Mouse (Mus musculus) CH12.LX (cell line): Measurements from ENCODE around the gene Nrf1. TPM values are rescaled to one million over a fixed set of nuclear protein-coding genes. Genes with fewer than 3 reads are reported as not detected.

Experiments used
- DNase-seq: peaks from one replicate; pipeline ENCODE4 v3.0.0-alpha.2; 2013; ENCODE audit errors: extremely low read depth
- H3K27ac ChIP-seq: 2 replicates; pipeline ENCODE4 v1.5.1; 2012; ENCODE audit warnings: low read depth, mild to moderate bottlenecking, control low read depth, moderate library complexity; ENCODE audit not compliant: insufficient read depth
- H3K27me3 ChIP-seq: replicated peaks from 2 replicates; pipeline ENCODE3; 2012; ENCODE audit warnings: inconsistent platforms
- H3K36me3 ChIP-seq, 2 experiments: replicated peaks in 1 of 2; 2 replicates each; pipeline versions ENCODE3 to v1.6.1; 2012; ENCODE audit warnings: inconsistent platforms in 1 of 2, low read length in 1 of 2, mild to moderate bottlenecking in 1 of 2, mixed read lengths in 1 of 2, moderate library complexity in 1 of 2; ENCODE audit not compliant: control insufficient read depth in 1 of 2, insufficient read depth in 1 of 2
- H3K4me1 ChIP-seq, 2 experiments: 2 replicates each; pipeline ENCODE4 v1.6.1; 2012; ENCODE audit warnings: inconsistent platforms in 1 of 2, moderate library complexity in 1 of 2; ENCODE audit not compliant: insufficient read depth in 2 of 2, control insufficient read depth in 1 of 2
- H3K4me2 ChIP-seq: 2 replicates; pipeline ENCODE4 v1.6.1; 2012; ENCODE audit warnings: low read depth, mild to moderate bottlenecking, control low read depth; ENCODE audit not compliant: poor library complexity, insufficient read depth, severe bottlenecking
- H3K4me3 ChIP-seq, 3 experiments: fragments of 150-350 bp in 1 of 3; sonication (generic) in 1 of 3; replicated peaks in 1 of 3; 2 replicates each; pipeline versions ENCODE3 to v1.5.1; 2011 to 2012; ENCODE audit warnings: low read depth in 2 of 3, low read length in 2 of 3, mild to moderate bottlenecking in 2 of 3, moderate library complexity in 2 of 3, control low read depth in 1 of 3, improper control_type of control experiment in 1 of 3, inconsistent platforms in 1 of 3, mixed read lengths in 1 of 3; ENCODE audit not compliant: poor library complexity in 1 of 3
- H3K79me2 ChIP-seq: replicated peaks from 2 replicates; pipeline ENCODE4 v1.6.1; 2012; ENCODE audit warnings: mild to moderate bottlenecking, moderate library complexity; ENCODE audit not compliant: control insufficient read depth, poor library complexity, insufficient read depth, severe bottlenecking; ENCODE audit errors: extremely low read depth
- H3K9ac ChIP-seq: 2 replicates; pipeline ENCODE4 v1.6.1; 2012; ENCODE audit warnings: low read depth, mild to moderate bottlenecking, control low read depth, moderate library complexity; ENCODE audit not compliant: insufficient read depth
- H3K9me3 ChIP-seq: replicated peaks from 2 replicates; pipeline ENCODE3; 2012; ENCODE audit warnings: low read length, inconsistent platforms, mixed read lengths
- BHLHE40 ChIP-seq: IDR thresholded peaks from 2 replicates; pipeline ENCODE4 v1.6.1; 2011; ENCODE audit warnings: mild to moderate bottlenecking, low read depth, low read length, improper control_type of control experiment
- CHD1 ChIP-seq: IDR thresholded peaks from 2 replicates; pipeline ENCODE4 v1.6.1; 2012; ENCODE audit warnings: low read depth, low read length, improper control_type of control experiment, inconsistent platforms
- CHD2 ChIP-seq: IDR thresholded peaks from 2 replicates; pipeline ENCODE4 v1.6.1; 2011; ENCODE audit warnings: low read length, improper control_type of control experiment
- CTCF ChIP-seq, 2 experiments: IDR thresholded peaks in 1 of 2; conservative IDR thresholded peaks in 1 of 2; 2 replicates each; pipeline ENCODE4 v1.5.1; 2011 to 2012; ENCODE audit warnings: low read depth in 2 of 2, low read length in 2 of 2, improper control_type of control experiment in 1 of 2, inconsistent platforms in 1 of 2, mild to moderate bottlenecking in 1 of 2, moderate library complexity in 1 of 2
- E2F4 ChIP-seq: IDR thresholded peaks from 2 replicates; pipeline ENCODE4 v1.6.1; 2011; ENCODE audit warnings: low read depth, low read length, improper control_type of control experiment; ENCODE audit not compliant: insufficient replicate concordance
- ELF1 ChIP-seq: IDR thresholded peaks from 2 replicates; pipeline ENCODE4 v1.6.1; 2014; ENCODE audit warnings: low read depth, mild to moderate bottlenecking, inconsistent platforms, low read length, improper control_type of control experiment
- EP300 ChIP-seq: IDR thresholded peaks from 2 replicates; pipeline ENCODE4 v1.6.1; 2011; ENCODE audit warnings: low read length, improper control_type of control experiment
- JUN ChIP-seq: IDR thresholded peaks from 2 replicates; pipeline ENCODE4 v1.6.1; 2011; ENCODE audit warnings: low read depth, mild to moderate bottlenecking, low read length, improper control_type of control experiment, moderate library complexity; ENCODE audit not compliant: insufficient read depth
- MAFK ChIP-seq: IDR thresholded peaks from 2 replicates; pipeline ENCODE4 v1.6.1; 2011; ENCODE audit warnings: low read length, improper control_type of control experiment; ENCODE audit not compliant: insufficient replicate concordance
- MAX ChIP-seq: IDR thresholded peaks from 2 replicates; pipeline ENCODE4 v1.6.1; 2011; ENCODE audit warnings: low read length, improper control_type of control experiment
- MEF2A ChIP-seq: IDR thresholded peaks from 2 replicates; pipeline ENCODE4 v1.6.1; 2014; ENCODE audit warnings: low read depth, mild to moderate bottlenecking, inconsistent platforms, low read length, improper control_type of control experiment, borderline replicate concordance
- MYC ChIP-seq: IDR thresholded peaks from 2 replicates; pipeline ENCODE4 v1.6.1; 2011; ENCODE audit warnings: low read depth, mild to moderate bottlenecking, improper control_type of control experiment, low read length
- NRF1 ChIP-seq: IDR thresholded peaks from 2 replicates; pipeline ENCODE4 v1.6.1; 2014; ENCODE audit warnings: low read depth, mild to moderate bottlenecking, inconsistent platforms, low read length, improper control_type of control experiment, moderate library complexity
- PAX5 ChIP-seq: IDR thresholded peaks from 2 replicates; pipeline ENCODE4 v1.6.1; 2012; ENCODE audit warnings: low read length, inconsistent platforms, mixed read lengths
- POLR2AphosphoS2 ChIP-seq: IDR thresholded peaks from 2 replicates; pipeline ENCODE4 v1.6.1; 2011; ENCODE audit warnings: low read depth, low read length, improper control_type of control experiment
- RAD21 ChIP-seq: IDR thresholded peaks from 2 replicates; pipeline ENCODE4 v1.6.1; 2011; ENCODE audit warnings: low read depth, mild to moderate bottlenecking, low read length, improper control_type of control experiment, moderate library complexity
- SIN3A ChIP-seq: IDR thresholded peaks from 2 replicates; pipeline ENCODE4 v1.6.1; 2012; ENCODE audit warnings: low read length, improper control_type of control experiment, inconsistent platforms
- TBP ChIP-seq: conservative IDR thresholded peaks from 2 replicates; pipeline ENCODE4 v1.6.1; 2011; ENCODE audit warnings: low read depth, low read length, improper control_type of control experiment
- TCF12 ChIP-seq: IDR thresholded peaks from 2 replicates; pipeline ENCODE4 v1.6.1; 2014; ENCODE audit warnings: low read depth, mild to moderate bottlenecking, inconsistent platforms, low read length, improper control_type of control experiment
- USF2 ChIP-seq: conservative IDR thresholded peaks from 2 replicates; pipeline ENCODE4 v1.6.1; 2011; ENCODE audit warnings: low read depth, low read length, improper control_type of control experiment
- ZC3H11A ChIP-seq: IDR thresholded peaks from 2 replicates; pipeline ENCODE4 v1.6.1; 2012; ENCODE audit warnings: low read depth, mild to moderate bottlenecking, inconsistent platforms, low read length, improper control_type of control experiment
- ZKSCAN1 ChIP-seq: IDR thresholded peaks from 2 replicates; pipeline ENCODE4 v1.6.1; 2012; ENCODE audit warnings: low read depth, inconsistent platforms, low read length, improper control_type of control experiment, borderline replicate concordance
- dilution Hi-C: fragments of 300-500 bp; cut with MboI; formaldehyde crosslinking; loops from 2 replicates; pipeline ENCODE4 v1.14.3; 2020; ENCODE audit warnings: low sequenced_read_pairs; ENCODE audit not compliant: extremely low pct_unique_long_range_greater_than_20kb, extremely low pct_ligation_motif_present
- in situ Hi-C: fragments of 300-500 bp; cut with MboI; formaldehyde crosslinking; loops from 3 replicates; pipeline ENCODE4 v1.14.3; 2019; ENCODE audit warnings: low sequenced_read_pairs, low pct_ligation_motif_present, low pct_unique_long_range_greater_than_20kb, mixed read lengths
- polyA plus RNA-seq: library from polyadenylated mRNA; unstranded; fragments of >175 nt; gene quantifications from 2 replicates; pipeline ENCODE4 v1.2.1, GENCODE M21; 2012; ENCODE audit warnings: low read depth; ENCODE audit not compliant: insufficient read length
- total RNA-seq, 2 experiments: library from RNA; depleted of rRNA; stranded (reverse); fragments of 300-350 nt in 1 of 2; fragments of >200 nt in 1 of 2; gene quantifications; 2 replicates each; pipeline ENCODE4 v1.2.3; 2012 to 2014

The Nrf1 gene
- total and polyA plus RNA-seq, 3 experiments, result 43.6 to 74.6 (median 51.3) TPM

DNA sequence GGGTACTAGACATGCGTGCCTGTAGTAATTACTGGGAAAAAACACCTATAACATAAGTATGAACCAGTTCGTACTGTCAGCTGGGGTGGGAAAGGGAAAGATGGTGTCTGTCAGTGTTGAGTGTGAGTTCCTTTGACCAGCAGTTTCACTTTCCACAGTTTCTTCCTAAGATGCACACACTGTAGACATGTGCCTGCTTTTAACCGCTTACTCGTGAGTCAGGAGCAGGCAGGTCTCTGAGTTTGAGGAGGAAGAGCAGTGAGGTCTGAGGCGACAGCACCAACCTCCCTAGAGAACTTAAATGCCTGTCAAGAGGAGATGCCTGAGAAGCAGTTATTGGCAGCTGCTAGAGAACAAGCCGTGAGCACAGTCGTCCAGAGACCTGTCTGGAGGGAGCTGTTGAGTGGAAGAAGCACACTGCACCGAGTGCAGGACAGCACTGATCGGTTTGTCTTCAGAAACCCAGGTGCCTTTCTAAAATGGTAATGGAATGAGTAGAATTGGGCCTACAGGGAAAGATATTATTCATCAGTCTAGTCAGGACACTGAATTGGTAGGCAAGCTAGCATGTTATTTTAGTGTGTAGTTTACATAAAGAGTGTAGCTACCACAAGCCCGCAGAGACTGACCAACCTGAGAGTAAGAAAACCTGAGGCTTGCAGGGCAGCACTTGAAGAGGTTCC is 62.2 kb downstream of the Nrf1 start (continued):
- TF ChIP-seq E2F4, result no peak
- no peak for TF ChIP-seq ZKSCAN1

DNA sequence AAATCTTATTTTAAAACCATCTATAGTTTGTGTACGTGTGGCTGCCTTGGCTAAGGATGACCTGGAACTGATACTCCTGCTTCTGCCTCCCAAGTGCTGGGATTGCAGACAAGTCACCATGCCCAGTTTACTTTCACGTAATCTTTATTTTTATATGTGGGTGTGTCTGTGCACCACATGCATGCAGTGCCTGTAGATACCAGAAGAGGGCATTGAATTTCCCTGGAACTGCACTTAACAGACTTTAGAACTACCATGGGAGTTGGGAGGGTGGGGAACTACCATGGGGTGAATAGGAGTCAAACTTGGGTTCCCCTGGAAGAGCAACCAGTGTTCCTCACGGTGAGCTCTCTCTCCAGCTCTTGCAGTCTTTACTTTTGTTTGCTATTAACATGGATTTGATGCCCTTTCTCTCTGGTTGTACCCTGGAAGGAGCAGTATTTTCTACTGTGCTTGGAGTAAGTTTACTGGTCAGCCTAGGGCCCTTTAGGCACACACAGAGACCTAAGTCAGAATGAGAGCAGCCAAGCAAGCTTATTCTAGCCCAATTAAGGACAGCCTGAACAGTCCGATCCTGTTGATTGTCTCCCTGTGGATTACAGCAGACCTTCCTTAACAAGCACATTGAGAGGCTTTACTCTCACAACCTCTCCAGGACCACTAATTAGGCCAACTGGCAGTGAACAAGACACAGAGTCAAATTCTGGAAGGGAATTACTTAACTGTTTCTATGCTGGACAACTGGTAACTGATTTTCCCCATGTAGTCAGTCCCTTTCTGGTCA is 64.8 kb downstream of the Nrf1 start:
- Histone ChIP-seq H3K9me3 (peaks cover 3% of the 10 kb centered on the region), H3K9ac (no peak overlapping the region), H3K79me2 (no peaks in the 10 kb centered on the region), H3K4me2 (no peak overlapping the region), H3K27ac (no peak overlapping the region), H3K36me3 (peaks cover 40 to 74% of the 10 kb centered on the region in 2 experiments), H3K4me1 (peaks cover 7 to 21% of the 10 kb centered on the region in 2 experiments), H3K27me3 (no peaks in the 10 kb centered on the region), H3K4me3 (no peak overlapping the region)
- no peak for DNase-seq
- dilution Hi-C loops, result no loop called here
- in situ Hi-C loops, result loop anchor here (5.0 kb wide), 1 partner anchor 80 kb away; no protein-coding TSS in a partner anchor
- TF ChIP-seq BHLHE40 (no peak), CTCF (conservative IDR thresholded peaks at IDR 0.05 in 1 of 2, IDR thresholded peaks at IDR 0.05 in 1 of 2; ENCODE audit: low read depth in 2 of 2, low read length in 2 of 2) (peak in 1 of 2 experiments; percentile 26; a peak in 2 of 4 replicates)
- TF ChIP-seq, all 38 proteins: peak for 1

DNA sequence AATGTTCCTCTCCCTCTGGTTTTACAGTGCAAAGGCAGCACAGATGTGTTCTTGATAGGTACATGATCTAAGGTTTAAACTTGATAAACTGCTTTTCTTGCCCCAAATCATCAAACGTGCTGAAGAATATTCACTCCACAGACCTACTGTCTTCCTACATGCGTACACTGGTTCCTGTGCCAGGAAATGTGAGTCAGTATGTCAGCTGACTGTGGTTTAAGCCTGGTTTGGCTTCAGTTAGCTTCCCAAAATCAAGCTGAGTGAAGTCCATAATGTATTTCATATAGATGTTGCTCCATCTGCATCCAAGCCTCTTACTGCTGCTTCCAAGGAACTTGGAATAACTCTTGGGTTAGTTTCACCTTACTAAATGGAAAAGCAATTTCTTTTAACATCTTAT is 66.3 kb downstream of the Nrf1 start:
- Histone ChIP-seq H3K4me2 (no peak overlapping the region), H3K4me3 (no peak overlapping the region), H3K36me3 (peaks cover 53 to 82% of the 10 kb centered on the region in 2 experiments), H3K9ac (no peak overlapping the region), H3K9me3 (peaks cover 3% of the 10 kb centered on the region), H3K27me3 (no peaks in the 10 kb centered on the region), H3K79me2 (no peaks in the 10 kb centered on the region), H3K4me1 (peaks cover 5 to 15% of the 10 kb centered on the region in 2 experiments), H3K27ac (no peak overlapping the region)
- in situ Hi-C loops (loop anchor here (5.0 kb wide), 1 partner anchor 78 kb away; no protein-coding TSS in a partner anchor), dilution Hi-C loops (no loop called here)
- DNase-seq, result no peak
- TF ChIP-seq CHD2, result no peak
- TF ChIP-seq ZC3H11A, result no peak
- TF ChIP-seq CTCF (conservative IDR thresholded peaks at IDR 0.05 in 1 of 2, IDR thresholded peaks at IDR 0.05 in 1 of 2; ENCODE audit: low read depth in 2 of 2, low read length in 2 of 2), result no peak
- TF ChIP-seq ELF1, result no peak
- TF ChIP-seq JUN, result no peak
- TF ChIP-seq MYC, result no peak
- no peak for TF ChIP-seq EP300
- no peak for TF ChIP-seq TBP
- TF ChIP-seq MAX, result no peak
- no peak for TF ChIP-seq USF2
- no peak for TF ChIP-seq NRF1
- TF ChIP-seq E2F4, result no peak
- TF ChIP-seq PAX5, result no peak
- no peak for TF ChIP-seq MAFK
- no peak for TF ChIP-seq TCF12
- TF ChIP-seq SIN3A, result no peak
- TF ChIP-seq MEF2A, result no peak
- TF ChIP-seq RAD21, result no peak
- no peak for TF ChIP-seq CHD1
- no peak for TF ChIP-seq POLR2AphosphoS2
